Mouse (Mus musculus) ES-E14 (cell line): ENCODE results near the gene Bcas3.

Source experiments
- CHD2 ChIP-seq: IDR thresholded peaks from 2 replicates; pipeline ENCODE4 v1.6.1; 2014; ENCODE audit warnings: mild to moderate bottlenecking, low read depth, low read length, inconsistent platforms
- HCFC1 ChIP-seq: IDR thresholded peaks from 2 replicates; pipeline ENCODE4 v1.6.1; 2012; ENCODE audit warnings: low read length, inconsistent platforms, borderline replicate concordance; ENCODE audit not compliant: insufficient read depth
- ZC3H11A ChIP-seq: IDR thresholded peaks from 2 replicates; pipeline ENCODE4 v1.6.1; 2012; ENCODE audit warnings: low read depth, mild to moderate bottlenecking, inconsistent platforms, low read length, borderline replicate concordance
- ZNF384 ChIP-seq: IDR thresholded peaks from 2 replicates; pipeline ENCODE4 v1.6.1; 2012; ENCODE audit warnings: low read depth, low read length, inconsistent platforms

GRCm38 (mm10) chr11:85838424-85839257 lies 485.7 kb downstream of the Bcas3 start:
- no peak for TF ChIP-seq HCFC1
- TF ChIP-seq CHD2 = no peak
- no peak for TF ChIP-seq ZC3H11A
- no peak for TF ChIP-seq ZNF384
